Mouse (Mus musculus) CH12.LX (cell line): ENCODE measurements around the gene Heyl. TPM values are rescaled to one million over a fixed set of nuclear protein-coding genes. Genes with fewer than 3 reads are reported as not detected.

Experiments used
- DNase-seq: peaks from one replicate; pipeline ENCODE4 v3.0.0-alpha.2; 2013; ENCODE audit errors: extremely low read depth
- H3K27ac ChIP-seq: 2 replicates; pipeline ENCODE4 v1.5.1; 2012; ENCODE audit warnings: low read depth, mild to moderate bottlenecking, control low read depth, moderate library complexity; ENCODE audit not compliant: insufficient read depth
- H3K27me3 ChIP-seq: replicated peaks from 2 replicates; pipeline ENCODE3; 2012; ENCODE audit warnings: inconsistent platforms
- H3K36me3 ChIP-seq, 2 experiments: replicated peaks in 1 of 2; 2 replicates each; pipeline versions ENCODE3 to v1.6.1; 2012; ENCODE audit warnings: inconsistent platforms in 1 of 2, low read length in 1 of 2, mild to moderate bottlenecking in 1 of 2, mixed read lengths in 1 of 2, moderate library complexity in 1 of 2; ENCODE audit not compliant: control insufficient read depth in 1 of 2, insufficient read depth in 1 of 2
- H3K4me1 ChIP-seq, 2 experiments: 2 replicates each; pipeline ENCODE4 v1.6.1; 2012; ENCODE audit warnings: inconsistent platforms in 1 of 2, moderate library complexity in 1 of 2; ENCODE audit not compliant: insufficient read depth in 2 of 2, control insufficient read depth in 1 of 2
- H3K4me2 ChIP-seq: 2 replicates; pipeline ENCODE4 v1.6.1; 2012; ENCODE audit warnings: low read depth, mild to moderate bottlenecking, control low read depth; ENCODE audit not compliant: poor library complexity, insufficient read depth, severe bottlenecking
- H3K4me3 ChIP-seq, 3 experiments: fragments of 150-350 bp in 1 of 3; sonication (generic) in 1 of 3; replicated peaks in 1 of 3; 2 replicates each; pipeline versions ENCODE3 to v1.5.1; 2011 to 2012; ENCODE audit warnings: low read depth in 2 of 3, low read length in 2 of 3, mild to moderate bottlenecking in 2 of 3, moderate library complexity in 2 of 3, control low read depth in 1 of 3, improper control_type of control experiment in 1 of 3, inconsistent platforms in 1 of 3, mixed read lengths in 1 of 3; ENCODE audit not compliant: poor library complexity in 1 of 3
- H3K79me2 ChIP-seq: replicated peaks from 2 replicates; pipeline ENCODE4 v1.6.1; 2012; ENCODE audit warnings: mild to moderate bottlenecking, moderate library complexity; ENCODE audit not compliant: control insufficient read depth, poor library complexity, insufficient read depth, severe bottlenecking; ENCODE audit errors: extremely low read depth
- H3K9ac ChIP-seq: 2 replicates; pipeline ENCODE4 v1.6.1; 2012; ENCODE audit warnings: low read depth, mild to moderate bottlenecking, control low read depth, moderate library complexity; ENCODE audit not compliant: insufficient read depth
- H3K9me3 ChIP-seq: replicated peaks from 2 replicates; pipeline ENCODE3; 2012; ENCODE audit warnings: low read length, inconsistent platforms, mixed read lengths
- BHLHE40 ChIP-seq: IDR thresholded peaks from 2 replicates; pipeline ENCODE4 v1.6.1; 2011; ENCODE audit warnings: mild to moderate bottlenecking, low read depth, low read length, improper control_type of control experiment
- CHD1 ChIP-seq: IDR thresholded peaks from 2 replicates; pipeline ENCODE4 v1.6.1; 2012; ENCODE audit warnings: low read depth, low read length, improper control_type of control experiment, inconsistent platforms
- CTCF ChIP-seq, 2 experiments: IDR thresholded peaks in 1 of 2; conservative IDR thresholded peaks in 1 of 2; 2 replicates each; pipeline ENCODE4 v1.5.1; 2011 to 2012; ENCODE audit warnings: low read depth in 2 of 2, low read length in 2 of 2, improper control_type of control experiment in 1 of 2, inconsistent platforms in 1 of 2, mild to moderate bottlenecking in 1 of 2, moderate library complexity in 1 of 2
- E2F4 ChIP-seq: IDR thresholded peaks from 2 replicates; pipeline ENCODE4 v1.6.1; 2011; ENCODE audit warnings: low read depth, low read length, improper control_type of control experiment; ENCODE audit not compliant: insufficient replicate concordance
- GABPA ChIP-seq: IDR thresholded peaks from 2 replicates; pipeline ENCODE4 v1.6.1; 2012; ENCODE audit warnings: low read depth, low read length, improper control_type of control experiment, inconsistent platforms; ENCODE audit not compliant: insufficient replicate concordance
- HCFC1 ChIP-seq: IDR thresholded peaks from 2 replicates; pipeline ENCODE4 v1.6.1; 2012; ENCODE audit warnings: low read depth, mild to moderate bottlenecking, inconsistent platforms, low read length, improper control_type of control experiment
- IRF4 ChIP-seq: IDR thresholded peaks from 2 replicates; pipeline ENCODE4 v1.6.1; 2014; ENCODE audit warnings: low read depth, mild to moderate bottlenecking, inconsistent platforms, low read length, improper control_type of control experiment
- JUND ChIP-seq: conservative IDR thresholded peaks from 2 replicates; pipeline ENCODE4 v1.6.1; 2011; ENCODE audit warnings: low read depth, low read length, improper control_type of control experiment
- MAX ChIP-seq: IDR thresholded peaks from 2 replicates; pipeline ENCODE4 v1.6.1; 2011; ENCODE audit warnings: low read length, improper control_type of control experiment
- MEF2A ChIP-seq: IDR thresholded peaks from 2 replicates; pipeline ENCODE4 v1.6.1; 2014; ENCODE audit warnings: low read depth, mild to moderate bottlenecking, inconsistent platforms, low read length, improper control_type of control experiment, borderline replicate concordance
- MXI1 ChIP-seq: IDR thresholded peaks from 2 replicates; pipeline ENCODE4 v1.6.1; 2011; ENCODE audit warnings: mild to moderate bottlenecking, low read depth, low read length, improper control_type of control experiment
- MYC ChIP-seq: IDR thresholded peaks from 2 replicates; pipeline ENCODE4 v1.6.1; 2011; ENCODE audit warnings: low read depth, mild to moderate bottlenecking, improper control_type of control experiment, low read length
- NRF1 ChIP-seq: IDR thresholded peaks from 2 replicates; pipeline ENCODE4 v1.6.1; 2014; ENCODE audit warnings: low read depth, mild to moderate bottlenecking, inconsistent platforms, low read length, improper control_type of control experiment, moderate library complexity
- POLR2A ChIP-seq: IDR thresholded peaks from 2 replicates; pipeline ENCODE4 v1.6.1; 2011; ENCODE audit warnings: low read depth, mild to moderate bottlenecking, improper control_type of control experiment, low read length
- POLR2AphosphoS2 ChIP-seq: IDR thresholded peaks from 2 replicates; pipeline ENCODE4 v1.6.1; 2011; ENCODE audit warnings: low read depth, low read length, improper control_type of control experiment
- RCOR1 ChIP-seq: conservative IDR thresholded peaks from 2 replicates; pipeline ENCODE4 v1.6.1; 2012; ENCODE audit warnings: low read depth, mild to moderate bottlenecking, inconsistent platforms, low read length, improper control_type of control experiment
- TBP ChIP-seq: conservative IDR thresholded peaks from 2 replicates; pipeline ENCODE4 v1.6.1; 2011; ENCODE audit warnings: low read depth, low read length, improper control_type of control experiment
- TCF12 ChIP-seq: IDR thresholded peaks from 2 replicates; pipeline ENCODE4 v1.6.1; 2014; ENCODE audit warnings: low read depth, mild to moderate bottlenecking, inconsistent platforms, low read length, improper control_type of control experiment
- UBTF ChIP-seq: IDR thresholded peaks from 2 replicates; pipeline ENCODE4 v1.6.1; 2012; ENCODE audit warnings: low read depth, mild to moderate bottlenecking, inconsistent platforms, low read length, improper control_type of control experiment, moderate library complexity
- USF1 ChIP-seq: IDR thresholded peaks from 2 replicates; pipeline ENCODE4 v1.6.1; 2014; ENCODE audit warnings: low read depth, mild to moderate bottlenecking, inconsistent platforms, low read length, improper control_type of control experiment
- USF2 ChIP-seq: conservative IDR thresholded peaks from 2 replicates; pipeline ENCODE4 v1.6.1; 2011; ENCODE audit warnings: low read depth, low read length, improper control_type of control experiment
- ZKSCAN1 ChIP-seq: IDR thresholded peaks from 2 replicates; pipeline ENCODE4 v1.6.1; 2012; ENCODE audit warnings: low read depth, inconsistent platforms, low read length, improper control_type of control experiment, borderline replicate concordance
- ZMIZ1 ChIP-seq: IDR thresholded peaks from 2 replicates; pipeline ENCODE4 v1.6.1; 2012; ENCODE audit warnings: low read depth, mild to moderate bottlenecking, inconsistent platforms, low read length, improper control_type of control experiment
- dilution Hi-C: fragments of 300-500 bp; cut with MboI; formaldehyde crosslinking; loops from 2 replicates; pipeline ENCODE4 v1.14.3; 2020; ENCODE audit warnings: low sequenced_read_pairs; ENCODE audit not compliant: extremely low pct_unique_long_range_greater_than_20kb, extremely low pct_ligation_motif_present
- in situ Hi-C: fragments of 300-500 bp; cut with MboI; formaldehyde crosslinking; loops from 3 replicates; pipeline ENCODE4 v1.14.3; 2019; ENCODE audit warnings: low sequenced_read_pairs, low pct_ligation_motif_present, low pct_unique_long_range_greater_than_20kb, mixed read lengths
- polyA plus RNA-seq: library from polyadenylated mRNA; unstranded; fragments of >175 nt; gene quantifications from 2 replicates; pipeline ENCODE4 v1.2.1, GENCODE M21; 2012; ENCODE audit warnings: low read depth; ENCODE audit not compliant: insufficient read length
- total RNA-seq, 2 experiments: library from RNA; depleted of rRNA; stranded (reverse); fragments of 300-350 nt in 1 of 2; fragments of >200 nt in 1 of 2; gene quantifications; 2 replicates each; pipeline ENCODE4 v1.2.3; 2012 to 2014

The Heyl gene
- total and polyA plus RNA-seq, 3 experiments, result not detected

DNA sequence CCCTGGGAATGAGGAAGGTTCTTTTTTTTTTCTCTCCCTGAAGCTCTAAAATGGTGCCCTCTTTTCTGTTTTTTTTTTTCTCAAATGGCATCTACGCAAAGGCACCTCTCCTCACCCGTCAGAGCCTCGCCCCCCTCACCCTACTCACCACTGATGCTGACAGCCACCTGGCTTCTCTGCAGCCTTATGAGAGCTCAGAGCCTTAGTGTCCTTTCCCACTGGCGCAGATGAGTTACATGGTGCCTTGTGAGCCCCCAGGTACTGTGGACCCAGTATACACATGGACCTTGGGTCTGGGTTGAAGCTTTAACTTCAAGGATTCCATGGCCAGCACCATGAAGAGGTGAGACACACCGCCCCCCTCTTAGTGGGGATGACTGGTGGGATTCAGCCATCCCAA, 13.3 kb downstream of the Heyl start:
- Histone ChIP-seq H3K36me3 (no peaks in the 10 kb centered on the region), H3K27ac (no peak overlapping the region), H3K4me1 (peaks cover 0 to 2% of the 10 kb centered on the region in 2 experiments; a peak in 2 of 4 replicates), H3K79me2 (no peaks in the 10 kb centered on the region), H3K4me3 (no peak overlapping the region), H3K27me3 (peaks cover 79% of the 10 kb centered on the region), H3K9ac (no peak overlapping the region), H3K9me3 (no peaks in the 10 kb centered on the region), H3K4me2 (no peak overlapping the region)
- dilution Hi-C loops, result no loop called here
- TF ChIP-seq POLR2A, result no peak
- TF ChIP-seq TBP, result no peak
- no peak for TF ChIP-seq HCFC1
- TF ChIP-seq TCF12, result no peak
- TF ChIP-seq JUND, result no peak
- no peak for TF ChIP-seq ZMIZ1
- TF ChIP-seq BHLHE40, result no peak
- no peak for TF ChIP-seq MXI1
- no peak for DNase-seq
- in situ Hi-C loops, result no loop called here

DNA sequence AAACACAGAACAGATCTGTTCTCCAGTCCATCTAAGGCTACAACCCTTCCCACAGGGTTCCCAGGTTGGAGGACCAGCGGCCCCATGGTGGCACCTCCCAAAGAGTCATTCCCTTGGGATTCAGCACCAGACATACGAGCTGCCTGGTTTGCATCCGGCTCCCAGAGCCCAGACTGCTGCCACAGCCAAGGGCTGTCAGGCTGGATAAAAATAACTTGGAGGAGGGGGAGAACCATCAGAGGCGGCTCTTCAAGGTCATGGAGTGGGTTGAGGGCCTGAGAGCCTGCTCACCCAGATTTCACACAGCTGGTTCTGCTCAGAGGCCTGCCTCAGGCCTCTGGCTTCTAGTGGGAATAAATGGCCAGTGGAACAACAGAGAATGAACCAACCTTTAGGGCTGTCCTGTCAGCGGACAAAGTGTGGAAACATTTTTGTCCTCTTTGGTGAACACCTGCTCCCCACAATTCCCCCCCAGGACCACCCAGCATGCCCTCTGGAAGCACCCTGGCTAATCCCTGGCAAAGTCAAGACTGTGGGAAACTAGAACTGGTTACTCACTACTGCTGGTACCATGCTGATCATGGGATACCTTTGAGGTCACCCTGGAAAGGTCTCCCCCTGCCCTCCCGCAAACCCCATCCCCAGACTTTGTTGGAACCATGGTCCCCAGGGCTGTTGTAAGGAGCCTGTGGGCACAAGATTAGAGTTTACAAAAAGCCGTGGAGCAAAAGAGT, 14.0 kb downstream of the Heyl start:
- Histone ChIP-seq H3K4me2 (no peak overlapping the region), H3K27me3 (peaks cover 74% of the 10 kb centered on the region), H3K4me3 (no peak overlapping the region), H3K9me3 (no peaks in the 10 kb centered on the region), H3K9ac (no peak overlapping the region), H3K36me3 (no peaks in the 10 kb centered on the region), H3K27ac (no peak overlapping the region), H3K79me2 (no peaks in the 10 kb centered on the region), H3K4me1 (peaks cover 6% of the 10 kb centered on the region in 2 experiments)
- TF ChIP-seq ZMIZ1 (no peak), IRF4 (no peak), MAX (no peak), MEF2A (no peak), HCFC1 (no peak), BHLHE40 (no peak), CTCF (conservative IDR thresholded peaks at IDR 0.05 in 1 of 2, IDR thresholded peaks at IDR 0.05 in 1 of 2; ENCODE audit: low read depth in 2 of 2, low read length in 2 of 2) (no peak), MYC (no peak), UBTF (no peak), USF2 (no peak), E2F4 (no peak), CHD1 (no peak), USF1 (no peak), ZKSCAN1 (no peak), JUND (no peak), RCOR1 (no peak), POLR2AphosphoS2 (no peak), MXI1 (no peak), GABPA (no peak), NRF1 (no peak)
- dilution Hi-C loops (no loop called here), in situ Hi-C loops (no loop called here)
- no peak for DNase-seq
